Mouse (Mus musculus) heart, adult 2 months (tissue): ENCODE results near the gene Rps21.

Experiments
- CTCF ChIP-seq: fragments of 200-600 bp; IDR thresholded peaks from 2 replicates; pipeline ENCODE4 v1.8.1; 2022; ENCODE audit warnings: antibody characterized with exemption, mild to moderate bottlenecking, moderate library complexity
- POLR2A ChIP-seq: fragments of 200-500 bp; IDR thresholded peaks from 2 replicates; pipeline ENCODE4 v1.6.1; 2011; ENCODE audit warnings: mild to moderate bottlenecking, low read depth, low read length, control low read depth; ENCODE audit not compliant: insufficient read depth

DNA sequence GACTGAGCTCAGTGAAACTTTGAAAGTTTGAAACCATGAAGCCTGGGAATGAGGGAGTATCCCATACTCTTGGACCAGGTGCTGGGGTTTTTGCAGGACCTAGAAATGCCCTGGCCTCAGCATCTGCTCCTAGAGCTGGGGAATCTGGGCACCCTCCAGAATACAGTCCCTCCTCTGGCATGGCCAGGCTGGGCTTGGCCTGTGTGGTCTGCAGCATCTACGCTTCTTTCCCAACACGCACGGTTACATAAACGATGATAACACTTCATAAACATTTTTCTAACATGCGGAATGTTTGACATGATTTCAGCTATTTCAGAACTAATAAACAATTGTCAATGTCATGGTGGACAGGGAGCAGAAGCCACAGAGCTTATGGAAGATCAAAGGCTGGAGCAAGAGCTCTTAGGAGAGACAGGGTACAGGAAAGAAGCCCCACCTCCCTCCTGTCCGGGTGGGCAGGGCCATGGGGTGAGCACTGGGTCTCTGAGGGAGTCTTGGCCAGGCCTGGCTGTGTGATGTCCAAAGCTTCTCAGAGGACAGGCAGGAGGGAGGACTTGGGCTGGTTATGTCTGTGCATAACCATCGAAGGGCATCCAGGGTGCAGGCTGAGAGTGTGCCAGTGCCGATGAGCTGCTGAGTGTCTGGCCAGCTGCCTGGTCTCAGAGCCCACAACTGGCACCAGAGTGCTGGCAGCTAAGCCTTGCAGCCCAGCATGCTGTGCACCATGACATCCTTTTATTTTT is 49.4 kb downstream of the Rps21 start:
- TF ChIP-seq CTCF, result no peak
- TF ChIP-seq POLR2A, result no peak
